Mouse (Mus musculus) heart, postnatal 0 days (tissue): ENCODE measurements around the gene Rpa3.

Experiments
- CTCF ChIP-seq: IDR thresholded peaks from 2 replicates; pipeline ENCODE4 v1.5.1; 2016; ENCODE audit warnings: antibody characterized with exemption, control low read depth, low read depth
- EP300 ChIP-seq: IDR thresholded peaks from 2 replicates; pipeline ENCODE4 v1.6.1; 2016; ENCODE audit warnings: antibody characterized with exemption, low read depth

GRCm38 (mm10) chr6:8285401-8285960 lies 26.5 kb upstream of the Rpa3 start:
- TF ChIP-seq CTCF (no peak), EP300 (no peak)
